Mouse (Mus musculus) cerebellum, adult 2 months (tissue): Measurements from ENCODE around the gene 4930503B20Rik.

Experiments used
- CTCF ChIP-seq: fragments of 200-500 bp; IDR thresholded peaks from 2 replicates; pipeline ENCODE4 v1.5.1; 2011; ENCODE audit warnings: low read depth, mild to moderate bottlenecking, control low read depth, low read length, moderate library complexity, borderline replicate concordance; ENCODE audit not compliant: insufficient read depth
- POLR2A ChIP-seq: fragments of 200-500 bp; IDR thresholded peaks from 2 replicates; pipeline ENCODE4 v1.6.1; 2011; ENCODE audit warnings: low read length, control low read depth, borderline replicate concordance; ENCODE audit not compliant: insufficient read depth

DNA sequence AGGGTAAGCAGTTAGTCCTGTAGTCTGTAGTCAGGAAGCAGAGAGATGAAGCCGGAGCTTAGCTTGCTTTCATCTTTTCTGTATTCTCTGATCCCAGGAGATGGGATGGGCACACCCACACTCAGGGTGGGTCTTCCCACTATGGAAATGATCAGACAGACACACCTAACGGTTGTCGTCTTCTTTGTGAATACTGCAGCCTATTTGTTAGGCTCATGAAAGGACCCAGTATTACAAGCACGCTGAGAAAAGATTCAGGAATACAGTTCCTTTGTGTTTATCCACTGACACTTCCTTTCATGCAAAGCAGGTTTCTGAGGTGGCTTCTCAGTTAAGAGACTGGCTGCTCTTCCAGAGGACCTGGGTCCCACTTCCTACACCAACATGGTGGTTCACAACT, 39.9 kb downstream of the 4930503B20Rik start:
- TF ChIP-seq POLR2A (no peak), CTCF (no peak)
